9 mouse cellular contexts compared by ENCODE assay signal in genomic region chr11:33928658-33929057, GRCm38 (mm10). TPM values are rescaled to one million over a fixed set of nuclear protein-coding genes. Genes with fewer than 3 reads are reported as not detected.
DNase-seq lines count a peak whose midpoint lies in the region; ATAC-seq and TF ChIP-seq lines count a peak whose summit lies in the region.
"Had no signal": no experiment of that assay in that cellular context is flagged by ENCODE, and none has a peak within 500 bp of the region (broad histone marks: within the 10 kb centered on the region; RNA-seq: fewer than 3 reads in every experiment).

No protein-coding gene starts in this region.

- H3K27me3 ChIP-seq in lung, embryonic 14.5 days (ENCODE audit: insufficient read depth, low read length): no peaks in the 10 kb centered on the region
- H3K27me3 ChIP-seq in embryonic facial prominence, embryonic 10.5 days (replicated peaks; ENCODE audit: low read depth, poor library complexity, severe bottlenecking): peaks cover 41% of the 10 kb centered on the region
- peaks cover 10% of the 10 kb centered on the region; the same call in 1 of the 2 replicates for H3K27me3 ChIP-seq in limb, embryonic 12.5 days

- H3K36me3 ChIP-seq in lung, embryonic 14.5 days (ENCODE audit: insufficient read depth): no peaks in the 10 kb centered on the region
- no peaks in the 10 kb centered on the region for H3K36me3 ChIP-seq in embryonic facial prominence, embryonic 10.5 days (replicated peaks)
- no peaks in the 10 kb centered on the region for H3K36me3 ChIP-seq in limb, embryonic 12.5 days

- no peak for TF ChIP-seq POLR2A in olfactory bulb, adult 2 months (IDR thresholded peaks at IDR 0.05; ENCODE audit: insufficient read depth, low read depth, low read length)

- no peak overlapping the region for H3K27ac ChIP-seq in lung, embryonic 14.5 days (ENCODE audit: low read depth)
- H3K27ac ChIP-seq in embryonic facial prominence, embryonic 10.5 days (replicated peaks): no peak overlapping the region
- no peak overlapping the region for H3K27ac ChIP-seq in limb, embryonic 12.5 days
- no peak overlapping the region for H3K27ac ChIP-seq in olfactory bulb, adult 2 months (ENCODE audit: insufficient read depth, low read depth, low read length)

- peak; percentile 33; the same call in 1 of the 2 replicates for ATAC-seq in lung, embryonic 14.5 days (ENCODE audit: insufficient read depth)
- peak; percentile 63 for ATAC-seq in limb, embryonic 12.5 days (ENCODE audit: insufficient number of reproducible peaks, insufficient read depth, low FRiP score, low TSS enrichment, low read depth)

- WGBS in lung, embryonic 14.5 days: 25% methylated on average over 7 of the region's 7 CpGs
- 27% methylated on average over 7 of the region's 7 CpGs for WGBS in embryonic facial prominence, embryonic 10.5 days
- 14% methylated on average over 7 of the region's 7 CpGs for WGBS in limb, embryonic 12.5 days
- 53% methylated on average over 7 of the region's 7 CpGs for WGBS in olfactory bulb, adult 2 months

- TF ChIP-seq CTCF in lung, embryonic 14.5 days (IDR thresholded peaks at IDR 0.05; ENCODE audit: low read depth): peak; percentile 83
- TF ChIP-seq CTCF in olfactory bulb, adult 2 months (IDR thresholded peaks at IDR 0.05; ENCODE audit: insufficient read depth, low read depth, low read length): 0 out of 2 replicates have a peak, but pooled peaks have one; percentile 24

- no peak overlapping the region for H3K9ac ChIP-seq in lung, embryonic 14.5 days
- H3K9ac ChIP-seq in limb, embryonic 12.5 days (replicated peaks): no peak overlapping the region

- H3K9me3 ChIP-seq in lung, embryonic 14.5 days (ENCODE audit: low read depth, low read length): no peaks in the 10 kb centered on the region
- no peaks in the 10 kb centered on the region for H3K9me3 ChIP-seq in embryonic facial prominence, embryonic 10.5 days
- H3K9me3 ChIP-seq in limb, embryonic 12.5 days: no peaks in the 10 kb centered on the region

- DNase-seq in adrenal gland, adult 2 months: peak; percentile 20
- no peak for DNase-seq in adrenal gland, adult 8-10 months
- peak; percentile 83 for DNase-seq in lung, embryonic 14.5 days
- DNase-seq in lung, postnatal 25 days (ENCODE audit: low spot score): no peak
- DNase-seq in embryonic facial prominence, embryonic 10.5 days (ENCODE audit: low spot score): peak; percentile 69
- DNase-seq in layer of hippocampus, postnatal 36 days: no peak

- H3K4me1 ChIP-seq in lung, embryonic 14.5 days (ENCODE audit: insufficient read depth): 0 out of 2 replicates have a peak, but pooled peaks cover 6% of the 10 kb centered on the region
- H3K4me1 ChIP-seq in embryonic facial prominence, embryonic 10.5 days: peaks cover 32% of the 10 kb centered on the region
- peaks cover 43% of the 10 kb centered on the region for H3K4me1 ChIP-seq in limb, embryonic 12.5 days (replicated peaks)
- H3K4me1 ChIP-seq in olfactory bulb, adult 2 months (ENCODE audit: control insufficient read depth, insufficient read depth, low read length): peaks cover 20% of the 10 kb centered on the region

- H3K4me3 ChIP-seq in lung, embryonic 14.5 days (ENCODE audit: low read depth, low read length): no peak overlapping the region
- no peak overlapping the region for H3K4me3 ChIP-seq in embryonic facial prominence, embryonic 10.5 days
- H3K4me3 ChIP-seq in limb, embryonic 12.5 days (replicated peaks): no peak overlapping the region
- no peak overlapping the region for H3K4me3 ChIP-seq in olfactory bulb, adult 2 months (ENCODE audit: insufficient read depth, low read depth, low read length)
- H3K4me3 ChIP-seq: myocyte had no signal

- no peak overlapping the region for H3K4me2 ChIP-seq in lung, embryonic 14.5 days
- H3K4me2 ChIP-seq in limb, embryonic 12.5 days: peak overlapping the region; percentile 3; the same call in 1 of the 2 replicates

RNA-seq across cellular contexts. Expression of gene Kcnmb1, which starts 34.2 kb away (rescaled TPM):
- under 1 TPM; 0.12 to 0.21 TPM for total RNA-seq in adrenal gland, adult 2 months (2021)
- polyA plus RNA-seq in adrenal gland, adult 2 months (2012; rRNA removed): 0.17 and 0.27 TPM in 2 replicates
- total RNA-seq in adrenal gland, adult 8-10 months (2022): under 1 TPM; 0.07 to 0.30 (median 0.13) TPM
- polyA plus RNA-seq in lung, embryonic 14.5 days (2014; fragmentation: Nextera tagmentation; extraction: Ambion mirVana): 1.3 and 1.7 TPM in 2 replicates
- 0.09 and 0.13 TPM in 2 replicates for polyA plus RNA-seq in embryonic facial prominence, embryonic 10.5 days (2016; fragmentation: Nextera tagmentation; extraction: Ambion mirVana)
- 0.13 and 0.15 TPM in 2 replicates for polyA plus RNA-seq in limb, embryonic 12.5 days (2016; fragmentation: Nextera tagmentation; extraction: Ambion mirVana)
- polyA plus RNA-seq in olfactory bulb, adult 2 months (2012; ENCODE audit: insufficient read depth, insufficient read length, low replicate concordance, missing spikeins): not detected in 2 replicates
- total RNA-seq in layer of hippocampus, postnatal 36 days (2021): under 1 TPM; 0.20 TPM

Comparison
In these comparisons a context has a peak if more than half of its experiments do, and no peak if none do; other contexts are left out.
1. DNase-seq: peak in adrenal gland, adult 2 months (single experiment), lung, embryonic 14.5 days (single experiment) and embryonic facial prominence, embryonic 10.5 days (single experiment); none in adrenal gland, adult 8-10 months (single experiment), lung, postnatal 25 days (single experiment) and layer of hippocampus, postnatal 36 days (0 of 2).